Mouse (Mus musculus) spleen, adult 2 months (tissue): ENCODE data around the gene Gm11099.

ENCODE experiments used
- CTCF ChIP-seq: fragments of 200-500 bp; IDR thresholded peaks from 2 replicates; pipeline ENCODE4 v1.5.1; 2011; ENCODE audit warnings: mild to moderate bottlenecking, inconsistent platforms; ENCODE audit not compliant: insufficient read depth, insufficient read length, insufficient replicate concordance; ENCODE audit errors: extremely low read depth
- POLR2A ChIP-seq: fragments of 200-500 bp; IDR thresholded peaks from 2 replicates; pipeline ENCODE4 v1.6.1; 2011; ENCODE audit warnings: low read depth, low read length, inconsistent platforms

GRCm38 (mm10) chr2:58841021-58841420 lies 18.2 kb upstream of the Gm11099 start:
- no peak for TF ChIP-seq CTCF
- TF ChIP-seq POLR2A, result no peak
